Mouse (Mus musculus) megakaryocyte, embryonic 14.5 days (primary cell): ENCODE measurements at regions not wholly inside any gene's neighbourhood (a gene's known extent, or its start where the extent isn't known, plus 50 kb on each side); places are given as distances from the start of the nearest gene placed in this dataset.

Experiments
- FLI1 ChIP-seq: IDR thresholded peaks from 2 replicates; pipeline ENCODE4 v1.6.1; 2012; ENCODE audit warnings: low read length, inconsistent platforms, mixed read lengths
- GATA1 ChIP-seq: IDR thresholded peaks from 3 replicates; pipeline ENCODE4 v1.6.1; 2012; ENCODE audit warnings: mixed read lengths, low read length, inconsistent platforms, borderline replicate concordance

DNA sequence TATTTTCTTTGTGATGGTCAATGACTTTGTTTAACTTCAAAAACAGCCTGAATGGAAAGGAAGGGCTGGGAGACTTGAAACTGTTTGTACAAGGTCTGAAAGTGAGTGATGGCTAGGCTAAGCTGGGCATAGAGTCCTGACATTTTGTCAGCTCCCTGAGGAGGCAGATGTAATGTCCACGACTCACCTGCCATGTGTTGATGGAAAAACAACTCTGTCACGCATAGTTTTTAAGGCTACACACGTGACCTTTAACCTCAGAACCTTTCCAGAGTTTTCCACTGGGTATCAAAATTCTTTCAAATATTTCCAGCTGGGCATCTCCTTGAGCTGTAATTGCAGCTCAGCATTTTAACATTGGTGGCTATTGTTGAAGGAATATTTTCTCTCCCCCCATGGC, 190.2 kb upstream of the Lrig1 start:
- TF ChIP-seq GATA1 (no peak), FLI1 (no peak)
